Mouse (Mus musculus) kidney, postnatal 25 days (tissue): ENCODE data around the gene Mrps7.

Source experiments
- DNase-seq, 2 experiments: peaks; one replicate each; pipeline ENCODE4 v3.0.0; 2021; ENCODE audit warnings: mixed read lengths in 2 of 2

Mrps7 gene

DNA sequence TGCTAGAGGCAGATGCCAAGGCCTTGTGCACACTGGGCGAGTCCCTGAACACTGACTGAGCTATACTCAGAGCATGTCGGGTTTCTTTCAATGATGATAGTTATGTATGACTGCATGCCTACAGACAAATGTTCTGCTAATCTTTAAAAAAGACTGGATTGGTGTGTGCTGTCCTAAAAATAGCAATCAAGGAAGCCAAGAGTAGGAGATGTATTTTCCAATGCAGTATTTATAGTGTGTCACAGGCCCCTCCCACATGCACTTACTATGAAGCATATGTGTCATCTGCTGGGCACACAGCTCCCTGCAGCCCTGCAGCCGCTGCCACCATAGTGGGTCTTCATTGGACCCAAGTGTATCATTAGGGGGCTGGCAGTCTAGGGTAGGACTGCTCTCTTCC is 49.5 kb downstream of the Mrps7 start:
- no peak for DNase-seq

- DNase-seq = no peak
Observed at GRCm38 (mm10) chr11:115654128-115654527, 50.4 kb downstream of the Mrps7 start.
